ENCODE assay signal across 9 mouse cellular contexts in the genomic region with DNA sequence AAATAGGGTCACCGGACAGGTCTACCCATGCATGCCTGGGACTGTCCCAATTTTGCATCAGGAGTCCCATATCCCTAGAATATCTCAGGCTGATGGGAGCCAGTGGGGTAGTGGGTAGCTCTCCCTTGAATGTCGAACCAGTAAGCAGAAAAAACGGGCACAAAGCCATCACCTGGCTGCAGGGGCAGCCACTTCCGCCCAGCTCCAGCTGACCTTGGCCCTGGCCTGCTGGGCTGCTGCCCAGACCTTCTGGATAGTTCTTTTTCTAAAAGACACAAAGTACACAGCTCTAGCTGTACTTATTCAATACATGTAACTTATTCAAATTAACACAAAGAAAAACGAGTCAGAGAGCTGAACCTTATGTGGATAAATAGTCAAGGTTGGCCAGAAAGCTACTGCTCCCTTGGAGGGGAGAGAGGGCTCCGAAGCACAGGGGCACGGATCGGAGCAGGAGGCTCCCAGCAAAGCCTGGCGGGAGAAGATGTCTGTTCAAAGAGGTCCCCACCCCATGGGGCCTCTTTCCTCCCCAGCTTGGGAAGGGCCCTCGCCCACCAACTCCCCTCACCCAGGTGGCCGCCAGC. TPM values are rescaled to one million over a fixed set of nuclear protein-coding genes. Genes with fewer than 3 reads are reported as not detected.
DNase-seq lines count a peak whose midpoint lies in the region; ATAC-seq and TF ChIP-seq lines count a peak whose summit lies in the region.
"Had no signal": no experiment of that assay in that cellular context is flagged by ENCODE, and none has a peak within 500 bp of the region (broad histone marks: within the 10 kb centered on the region; RNA-seq: fewer than 3 reads in every experiment).

No protein-coding gene starts in this region.

- no peak for TF ChIP-seq CTCF in heart, adult 2 months (IDR thresholded peaks at IDR 0.05)

- WGBS in heart, adult 2 months: 12% methylated on average over 11 of the region's 11 CpGs
- 24% methylated on average over 11 of the region's 11 CpGs for WGBS in liver, embryonic 16.5 days (ENCODE audit: insufficient replicate concordance)

- peak overlapping the region; percentile 73 for H3K27ac ChIP-seq in heart, adult 2 months
- H3K27ac ChIP-seq in liver, embryonic 16.5 days (ENCODE audit: low read length): no peak overlapping the region

- peak overlapping the region; percentile 52 for H3K9ac ChIP-seq in heart, adult 2 months (ENCODE audit: low read depth, low read length)
- H3K9ac ChIP-seq in liver, embryonic 16.5 days (ENCODE audit: low read depth, low read length): no peak overlapping the region

- no peaks in the 10 kb centered on the region for H3K27me3 ChIP-seq in heart, adult 2 months (ENCODE audit: control insufficient read depth, insufficient read depth, low read length)
- peaks cover 7% of the 10 kb centered on the region for H3K27me3 ChIP-seq in liver, embryonic 16.5 days (ENCODE audit: control insufficient read depth, insufficient read depth, low read depth, low read length)
- H3K27me3 ChIP-seq: Patski had no signal

- H3K4me3 ChIP-seq in heart, adult 2 months: no peak overlapping the region; the same call in 1 of the 2 replicates
- no peak overlapping the region for H3K4me3 ChIP-seq in liver, embryonic 16.5 days (ENCODE audit: low read depth, low read length)

- TF ChIP-seq POLR2A in heart, adult 2 months (IDR thresholded peaks at IDR 0.05; ENCODE audit: insufficient read depth, low read depth, low read length): no peak

- no peaks in the 10 kb centered on the region for H3K9me3 ChIP-seq in liver, embryonic 16.5 days (replicated peaks; ENCODE audit: control insufficient read depth, low read length)

- H3K79me2 ChIP-seq in heart, adult 2 months (replicated peaks; ENCODE audit: control insufficient read depth, insufficient read depth, low read length): no peaks in the 10 kb centered on the region

- peak overlapping the region; percentile 7; the same call in 1 of the 2 replicates for H3K4me2 ChIP-seq in liver, embryonic 16.5 days (ENCODE audit: low read depth, low read length)

- peak; percentile 16; the same call in 1 of the 2 replicates for ATAC-seq in liver, embryonic 16.5 days (ENCODE audit: low read depth)
- ATAC-seq: Patski had no signal

- no peak for TF ChIP-seq EP300 in heart, adult 2 months (IDR thresholded peaks at IDR 0.05; ENCODE audit: insufficient read depth, low read depth, low read length)

- intact Hi-C loops in heart, adult 2 months (cut with DNase I): no loop called here

- DNase-seq in ovary, adult 18-20 months (ENCODE audit: low spot score): peak; percentile 66
- DNase-seq in ovary, postnatal 14 days (ENCODE audit: low spot score): no peak
- DNase-seq in cerebellum, adult 9-11 months: peak; percentile 81
- peak; percentile 57 to 70 for DNase-seq in heart, adult 2 months
- DNase-seq in kidney, adult 11 months: peak; percentile 87
- DNase-seq in MN1 (ENCODE audit: low spot score): no peak
- no peak for DNase-seq in embryo, embryonic 9.5 days (ENCODE audit: extremely low spot score)

- no peaks in the 10 kb centered on the region for H3K36me3 ChIP-seq in heart, adult 2 months (ENCODE audit: control insufficient read depth, insufficient read depth, low read length)
- H3K36me3 ChIP-seq in liver, embryonic 16.5 days (ENCODE audit: control insufficient read depth, insufficient read depth): no peaks in the 10 kb centered on the region

- H3K4me1 ChIP-seq in heart, adult 2 months (ENCODE audit: control insufficient read depth, insufficient read depth, low read length): peaks cover 10% of the 10 kb centered on the region
- H3K4me1 ChIP-seq in liver, embryonic 16.5 days (ENCODE audit: control insufficient read depth, low read depth, low read length): peaks cover 3% of the 10 kb centered on the region; the same call in 1 of the 2 replicates

RNA-seq across cellular contexts. Expression of gene Ncor2, which starts 36.4 kb away (rescaled TPM):
- total RNA-seq in heart, adult 2 months (2021): 10 to 100 TPM; 73.5 to 77.5 TPM
- 27.9 and 39.1 TPM in 2 replicates for polyA plus RNA-seq in heart, adult 2 months (2012; rRNA removed)
- 3.4 and 4.2 TPM in 2 replicates for polyA plus RNA-seq in liver, embryonic 16.5 days (2015; fragmentation: Nextera tagmentation; extraction: Ambion mirVana)

Comparison
In these comparisons a context has a peak if more than half of its experiments do, and no peak if none do; other contexts are left out.
1. DNase-seq: peak in ovary, adult 18-20 months (single experiment), cerebellum, adult 9-11 months (single experiment), heart, adult 2 months (2 of 2) and kidney, adult 11 months (single experiment); none in ovary, postnatal 14 days (single experiment), MN1 (single experiment) and embryo, embryonic 9.5 days (single experiment).